In genomic region chr7:139683706-139684552, GRCm38 (mm10) we compare ENCODE assay signal across 8 mouse cellular contexts. TPM values are rescaled to one million over a fixed set of nuclear protein-coding genes. Genes with fewer than 3 reads are reported as not detected.
A peak's percentile ranks its signal among the peaks of the same experiment; 100 is the strongest.
DNase-seq lines count a peak whose midpoint lies in the region; ATAC-seq lines count a peak whose summit lies in the region.

Gene Cfap46 (minus strand): TSS chr7:139683817.

- DNase-seq in T-cell, adult 2 months (ENCODE audit: low spot score), result peak; percentile 40
- peak; percentile 86 for DNase-seq in cerebellum, postnatal 14 days
- peak; percentile 85 for DNase-seq in gastrocnemius, adult 18-20 months (ENCODE audit: low spot score)
- DNase-seq in left cerebral cortex, adult 11 months (ENCODE audit: low spot score), result peak; percentile 69
- peak; percentile 96 for DNase-seq in lung, postnatal 36 days
- peak; percentile 54 for DNase-seq in retina, postnatal 7 days (ENCODE audit: low read depth, low spot score)
- DNase-seq in urinary bladder, postnatal 25 days (ENCODE audit: low spot score), result peak; percentile 64

- ATAC-seq in hindbrain, embryonic 16.5 days, result peak; percentile 92

- peak within 1 kb of the TSS; percentile 99 for H3K4me2 ChIP-seq in hindbrain, embryonic 16.5 days (ENCODE audit: low read length)

- H3K36me3 ChIP-seq in hindbrain, embryonic 16.5 days (ENCODE audit: control insufficient read depth, insufficient read depth, low read length), result no peaks in the 10 kb centered on the region

- WGBS in hindbrain, embryonic 16.5 days, result 1% methylated on average over 31 of the region's 31 CpGs

- peak within 1 kb of the TSS; percentile 71 for H3K9ac ChIP-seq in hindbrain, embryonic 16.5 days (ENCODE audit: low read depth, low read length)

- peak within 1 kb of the TSS; percentile 62 for H3K4me3 ChIP-seq in hindbrain, embryonic 16.5 days (ENCODE audit: low read length)

- H3K9me3 ChIP-seq in hindbrain, embryonic 16.5 days (ENCODE audit: control insufficient read depth, low read length), result no peaks in the 10 kb centered on the region

- no peaks in the 10 kb centered on the region for H3K27me3 ChIP-seq in hindbrain, embryonic 16.5 days (replicated peaks; ENCODE audit: control insufficient read depth, insufficient read depth, low read length)

- peaks cover 8% of the 10 kb centered on the region for H3K4me1 ChIP-seq in hindbrain, embryonic 16.5 days (ENCODE audit: control insufficient read depth, insufficient read depth, low read depth, low read length)

- H3K27ac ChIP-seq in hindbrain, embryonic 16.5 days (ENCODE audit: low read depth, low read length), result peak within 1 kb of the TSS; percentile 75

RNA-seq across cellular contexts. Expression of gene Cfap46, which starts in this region (rescaled TPM):
- not detected for total RNA-seq in gastrocnemius, adult 18-20 months (2021)
- 3.4 and 3.7 TPM in 2 replicates for polyA plus RNA-seq in hindbrain, embryonic 16.5 days (2015; fragmentation: Nextera tagmentation; extraction: Ambion mirVana)

Comparison
In these comparisons a context has a peak if more than half of its experiments do, and no peak if none do; other contexts are left out.
1. Peak in every context shown above with its lines: DNase-seq, ATAC-seq, H3K4me3 ChIP-seq and H3K27ac ChIP-seq.
2. Peak in DNase-seq in gastrocnemius, adult 18-20 months; RNA of the gene not detected or under 1 TPM.
3. DNase-seq: peak in every context shown above with its lines; median percentile 96 in lung, postnatal 36 days; 86 in cerebellum, postnatal 14 days; 85 in gastrocnemius, adult 18-20 months; 69 in left cerebral cortex, adult 11 months; 64 in urinary bladder, postnatal 25 days; 54 in retina, postnatal 7 days; 40 in T-cell, adult 2 months.